Mouse (Mus musculus) heart, embryonic 11.5 days (tissue): ENCODE measurements around the gene Mapre1. TPM values are rescaled to one million over a fixed set of nuclear protein-coding genes. Genes with fewer than 3 reads are reported as not detected.

Experiments
- ATAC-seq: fragments of 200-750 bp; cut with Nextera tagmentation; replicated peaks from 2 replicates; pipeline ENCODE4 v1.8.0; 2017; ENCODE audit warnings: moderate library complexity; ENCODE audit not compliant: insufficient number of reproducible peaks, low FRiP score, low TSS enrichment
- H3K27ac ChIP-seq: fragments of 300-500 bp; sonication (generic); 2 replicates; pipeline ENCODE4 v1.5.1; 2014; ENCODE audit warnings: mild to moderate bottlenecking, low read depth, low read length
- H3K27me3 ChIP-seq: fragments of 300-500 bp; sonication (generic); 2 replicates; pipeline ENCODE4 v1.6.1; 2014; ENCODE audit warnings: mild to moderate bottlenecking, low read length, mixed read lengths; ENCODE audit not compliant: control insufficient read depth, insufficient read depth
- H3K36me3 ChIP-seq: fragments of 300-500 bp; sonication (generic); 2 replicates; pipeline ENCODE4 v1.6.1; 2014; ENCODE audit warnings: mild to moderate bottlenecking, low read length, moderate library complexity, mixed read lengths; ENCODE audit not compliant: control insufficient read depth, insufficient read depth
- H3K4me1 ChIP-seq: fragments of 300-500 bp; sonication (generic); 2 replicates; pipeline ENCODE4 v1.6.1; 2014; ENCODE audit warnings: low read length; ENCODE audit not compliant: control insufficient read depth, insufficient read depth
- H3K4me2 ChIP-seq: fragments of 300-500 bp; sonication (generic); 2 replicates; pipeline ENCODE4 v1.6.1; 2014; ENCODE audit warnings: mild to moderate bottlenecking, moderate library complexity
- H3K4me3 ChIP-seq: fragments of 300-500 bp; sonication (generic); 2 replicates; pipeline ENCODE4 v1.5.1; 2014; ENCODE audit warnings: low read depth, low read length
- H3K9ac ChIP-seq: fragments of 300-500 bp; sonication (generic); 2 replicates; pipeline ENCODE4 v1.6.1; 2014; ENCODE audit warnings: mild to moderate bottlenecking, low read depth, low read length, moderate library complexity
- H3K9me3 ChIP-seq: fragments of 300-500 bp; sonication (generic); replicated peaks from 2 replicates; pipeline ENCODE4 v1.6.1; 2016; ENCODE audit warnings: low read length; ENCODE audit not compliant: control insufficient read depth
- WGBS: fragments of 180-500 bp; shearing (Covaris S2); extraction: QIAGEN DNeasy Blood & Tissue Kit; methylation state at CpG from one replicate; pipeline ENCODE4 v1.1.7; 2014; ENCODE audit not compliant: insufficient replicate concordance; 5-methylcytosine and 5-hydroxymethylcytosine counted together
- polyA plus RNA-seq: library from polyadenylated mRNA; unstranded; fragments of >200 nt; fragmentation: Nextera tagmentation; extraction: Ambion mirVana; gene quantifications from 2 replicates; pipeline ENCODE4 v1.2.1, GENCODE M21; 2014

Gene Mapre1
- polyA plus RNA-seq, 1 experiment from 2014 or later, result 271 TPM

- 61% methylated on average over 5 of the region's 5 CpGs for WGBS
- no peak for ATAC-seq
- no peak overlapping the region for H3K9ac ChIP-seq
- no peak overlapping the region for H3K4me3 ChIP-seq
- peaks cover 38% of the 10 kb centered on the region for H3K36me3 ChIP-seq
- no peaks in the 10 kb centered on the region for H3K9me3 ChIP-seq
- peaks cover 14% of the 10 kb centered on the region for H3K4me1 ChIP-seq
- H3K4me2 ChIP-seq, result no peak overlapping the region
- H3K27me3 ChIP-seq, result no peaks in the 10 kb centered on the region
- no peak overlapping the region; the same call in 1 of the 2 replicates for H3K27ac ChIP-seq
Measured at GRCm38 (mm10) chr2:153762121-153762520, 21.0 kb downstream of the Mapre1 start.

- 69% methylated on average over 6 of the region's 6 CpGs for WGBS
- Histone ChIP-seq H3K4me3 (no peak overlapping the region), H3K27ac (no peak overlapping the region), H3K4me1 (no peaks in the 10 kb centered on the region), H3K36me3 (peaks cover 22% of the 10 kb centered on the region), H3K9me3 (no peaks in the 10 kb centered on the region), H3K9ac (no peak overlapping the region), H3K27me3 (no peaks in the 10 kb centered on the region), H3K4me2 (no peak overlapping the region)
- no peak for ATAC-seq
Measured at GRCm38 (mm10) chr2:153767484-153767883, 26.4 kb downstream of the Mapre1 start.

- no peak for ATAC-seq
- Histone ChIP-seq H3K27ac (no peak overlapping the region), H3K36me3 (peaks cover 18% of the 10 kb centered on the region), H3K27me3 (no peaks in the 10 kb centered on the region), H3K4me1 (no peaks in the 10 kb centered on the region), H3K9ac (no peak overlapping the region), H3K4me2 (no peak overlapping the region), H3K9me3 (no peaks in the 10 kb centered on the region), H3K4me3 (no peak overlapping the region)
- 94% methylated on average over 2 of the region's 2 CpGs for WGBS
Measured at GRCm38 (mm10) chr2:153768881-153769280, 27.8 kb downstream of the Mapre1 start.

- Histone ChIP-seq H3K9ac (no peak overlapping the region), H3K4me2 (no peak overlapping the region), H3K4me1 (no peaks in the 10 kb centered on the region), H3K27ac (no peak overlapping the region), H3K27me3 (no peaks in the 10 kb centered on the region), H3K36me3 (peaks cover 4% of the 10 kb centered on the region; the same call in 1 of the 2 replicates), H3K4me3 (no peak overlapping the region), H3K9me3 (no peaks in the 10 kb centered on the region)
- WGBS, result 91% methylated on average over 4 of the region's 4 CpGs
- no peak for ATAC-seq
Measured at GRCm38 (mm10) chr2:153772950-153773349, 31.9 kb downstream of the Mapre1 start.

- no peaks in the 10 kb centered on the region for H3K27me3 ChIP-seq
- no peak overlapping the region for H3K4me2 ChIP-seq
- WGBS, result 90% methylated on average over 4 of the region's 4 CpGs
- no peak for ATAC-seq
- no peak overlapping the region for H3K4me3 ChIP-seq
- H3K4me1 ChIP-seq, result peaks cover 9% of the 10 kb centered on the region; the same call in 1 of the 2 replicates
- no peaks in the 10 kb centered on the region for H3K9me3 ChIP-seq
- H3K9ac ChIP-seq, result no peak overlapping the region
- H3K36me3 ChIP-seq, result peaks cover 4% of the 10 kb centered on the region; the same call in 1 of the 2 replicates
- H3K27ac ChIP-seq, result no peak overlapping the region
Measured at GRCm38 (mm10) chr2:153775472-153775871, 34.4 kb downstream of the Mapre1 start.

GRCm38 (mm10) chr2:153778638-153779362, 37.7 kb downstream of the Mapre1 start:
- no peaks in the 10 kb centered on the region for H3K36me3 ChIP-seq
- ATAC-seq, result peak; percentile 81
- H3K9me3 ChIP-seq, result no peaks in the 10 kb centered on the region
- no peaks in the 10 kb centered on the region for H3K27me3 ChIP-seq
- H3K9ac ChIP-seq, result peak overlapping the region; percentile 58
- H3K4me3 ChIP-seq, result peak overlapping the region; percentile 38
- H3K4me1 ChIP-seq, result peaks cover 9% of the 10 kb centered on the region; the same call in 1 of the 2 replicates
- H3K27ac ChIP-seq, result 0 out of 2 replicates have a peak overlapping the region, but pooled peaks have one; percentile 10
- peak overlapping the region; percentile 85 for H3K4me2 ChIP-seq
- 12% methylated on average over 24 of the region's 24 CpGs for WGBS

- no peaks in the 10 kb centered on the region for H3K27me3 ChIP-seq
- WGBS, result 36% methylated on average over 12 of the region's 12 CpGs
- H3K36me3 ChIP-seq, result no peaks in the 10 kb centered on the region
- peak within 1 kb of the TSS; percentile 85 for H3K4me2 ChIP-seq
- peak within 1 kb of the TSS; percentile 58 for H3K9ac ChIP-seq
- peak within 1 kb of the TSS; percentile 38 for H3K4me3 ChIP-seq
- 0 out of 2 replicates have a peak within 1 kb of the TSS, but pooled peaks have one; percentile 10 for H3K27ac ChIP-seq
- 0 out of 2 replicates have a peak, but pooled peaks have one; percentile 16 for ATAC-seq
- H3K9me3 ChIP-seq, result no peaks in the 10 kb centered on the region
- peaks cover 9% of the 10 kb centered on the region; the same call in 1 of the 2 replicates for H3K4me1 ChIP-seq
Measured at GRCm38 (mm10) chr2:153779394-153779981, 38.4 kb downstream of the Mapre1 start, which contains the start of gene Efcab8. Efcab8 (plus strand) TSS chr2:153779931.

- no peaks in the 10 kb centered on the region for H3K36me3 ChIP-seq
- no peak overlapping the region for H3K9ac ChIP-seq
- H3K27ac ChIP-seq, result no peak overlapping the region
- no peak for ATAC-seq
- H3K9me3 ChIP-seq, result no peaks in the 10 kb centered on the region
- peaks cover 9% of the 10 kb centered on the region; the same call in 1 of the 2 replicates for H3K4me1 ChIP-seq
- no peak overlapping the region for H3K4me2 ChIP-seq
- H3K27me3 ChIP-seq, result no peaks in the 10 kb centered on the region
- no peak overlapping the region for H3K4me3 ChIP-seq
- 75% methylated on average over 4 of the region's 4 CpGs for WGBS
Measured at GRCm38 (mm10) chr2:153781181-153781580, 40.1 kb downstream of the Mapre1 start.
